Mouse (Mus musculus): ENCODE data around the gene Gm49394.

DNA sequence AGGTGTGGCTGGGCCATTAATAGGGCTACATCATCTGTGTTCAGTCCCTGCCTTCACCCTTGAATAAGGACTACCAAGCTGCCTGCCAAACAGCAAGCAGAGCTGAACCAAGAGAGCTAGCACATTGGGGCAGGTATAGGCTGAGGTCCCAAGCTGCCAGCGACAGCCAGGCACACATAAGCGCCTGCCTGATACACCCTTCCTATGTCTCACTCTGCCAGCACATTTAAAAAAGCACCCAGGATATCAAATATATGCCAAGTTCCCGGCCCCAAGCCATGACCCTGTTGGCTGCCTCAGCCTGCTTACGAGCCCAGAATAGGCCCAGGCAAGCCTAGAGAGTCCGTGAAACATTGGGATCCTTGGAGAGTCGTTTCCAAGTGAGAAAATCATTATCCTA is 39.9 kb downstream of the Gm49394 start:
- no peak for TF ChIP-seq TAL1 (IDR thresholded peaks at IDR 0.05; ENCODE audit: low read length)
- TF ChIP-seq GATA1 (IDR thresholded peaks at IDR 0.05; ENCODE audit: low read length): no peak
